Mouse (Mus musculus) megakaryocyte, embryonic 14.5 days (primary cell): Measurements from ENCODE around the gene Gpm6a.
"Not testable (repeated sequence)": the region's sequence is repeated elsewhere in the genome, so short reads cannot be mapped to it uniquely, and the experiment has no call there.

Experiments
- FLI1 ChIP-seq: IDR thresholded peaks from 2 replicates; pipeline ENCODE4 v1.6.1; 2012; ENCODE audit warnings: low read length, inconsistent platforms, mixed read lengths
- GATA1 ChIP-seq: IDR thresholded peaks from 3 replicates; pipeline ENCODE4 v1.6.1; 2012; ENCODE audit warnings: mixed read lengths, low read length, inconsistent platforms, borderline replicate concordance

DNA sequence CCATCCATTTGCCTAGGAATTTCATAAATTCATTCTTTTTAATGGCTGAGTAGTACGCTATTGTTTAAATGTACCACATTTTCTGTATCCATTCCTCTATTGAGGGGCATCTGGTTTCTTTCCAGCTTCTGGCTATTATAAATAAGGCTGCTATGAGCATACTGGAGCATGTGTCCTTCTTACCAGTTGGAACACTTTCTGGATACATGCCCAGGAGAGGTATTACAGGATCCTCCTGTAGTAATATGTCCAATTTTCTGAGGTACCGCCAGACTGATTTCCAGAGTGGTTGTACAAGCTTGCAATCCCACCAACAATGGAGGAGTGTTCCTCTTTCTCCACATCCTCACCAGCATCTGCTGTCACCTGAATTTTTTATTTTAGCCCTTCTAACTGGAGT, 114.2 kb downstream of the Gpm6a start:
- TF ChIP-seq GATA1, FLI1: not testable (repeated sequence)
